Mouse (Mus musculus): ENCODE measurements around the gene Stmn3. TPM values are rescaled to one million over a fixed set of nuclear protein-coding genes. Genes with fewer than 3 reads are reported as not detected.
A peak's percentile ranks its signal among the peaks of the same experiment; 100 is the strongest.
"Not testable (repeated sequence)": the region's sequence is repeated elsewhere in the genome, so short reads cannot be mapped to it uniquely, and the experiment has no call there.

The Stmn3 gene
- polyA plus RNA-seq, 1 experiment from 2014 or later, result 3.6 TPM

GRCm38 (mm10) chr2:181307144-181307804, 7.0 kb downstream of the Stmn3 start:
- peaks cover 47% of the 10 kb centered on the region for H3K27me3 ChIP-seq (ENCODE audit: control insufficient read depth, insufficient read depth, low read length)
- ATAC-seq (ENCODE audit: insufficient number of reproducible peaks, insufficient read depth, low FRiP score, low read depth), result no peak
- WGBS, result 10% methylated on average over 30 of the region's 30 CpGs
- no peaks in the 10 kb centered on the region for H3K36me3 ChIP-seq (ENCODE audit: control insufficient read depth, insufficient read depth, low read length)
- no peak overlapping the region for H3K9ac ChIP-seq (ENCODE audit: low read length)
- H3K4me2 ChIP-seq (ENCODE audit: low read length), result peak overlapping the region; percentile 7; the same call in 1 of the 2 replicates
- H3K9me3 ChIP-seq (ENCODE audit: control insufficient read depth, low read length), result no peaks in the 10 kb centered on the region
- H3K4me1 ChIP-seq (ENCODE audit: control insufficient read depth in 2 of 2, insufficient read depth in 2 of 2, low read length in 2 of 2), result no peaks in the 10 kb centered on the region
- peak overlapping the region in 1 of 2 experiments; percentile 3; a peak in 1 of 4 replicates for H3K4me3 ChIP-seq (ENCODE audit: control insufficient read depth in 1 of 2, insufficient read depth in 1 of 2, low read depth in 1 of 2, low read length in 2 of 2)
- no peak overlapping the region for H3K27ac ChIP-seq (replicated peaks in 1 of 2; ENCODE audit: control insufficient read depth in 1 of 2, insufficient read depth in 1 of 2, low read depth in 2 of 2, low read length in 2 of 2)

GRCm38 (mm10) chr2:181304944-181305343, 9.4 kb downstream of the Stmn3 start:
- no peak overlapping the region for H3K27ac ChIP-seq (replicated peaks in 1 of 2; ENCODE audit: control insufficient read depth in 1 of 2, insufficient read depth in 1 of 2, low read depth in 2 of 2, low read length in 2 of 2)
- ATAC-seq (ENCODE audit: insufficient number of reproducible peaks, insufficient read depth, low FRiP score, low read depth), result no peak
- 0 out of 2 replicates have a peak, but pooled peaks cover 4% of the 10 kb centered on the region for H3K9me3 ChIP-seq (ENCODE audit: control insufficient read depth, low read length)
- H3K36me3 ChIP-seq (ENCODE audit: control insufficient read depth, insufficient read depth, low read length), result peaks cover 16% of the 10 kb centered on the region
- H3K4me1 ChIP-seq (ENCODE audit: control insufficient read depth in 2 of 2, insufficient read depth in 2 of 2, low read length in 2 of 2), result no peaks in the 10 kb centered on the region
- peaks cover 31% of the 10 kb centered on the region for H3K27me3 ChIP-seq (ENCODE audit: control insufficient read depth, insufficient read depth, low read length)
- WGBS, result 94% methylated on average over 1 of the region's 1 CpGs
- no peak overlapping the region for H3K4me3 ChIP-seq (ENCODE audit: control insufficient read depth in 1 of 2, insufficient read depth in 1 of 2, low read depth in 1 of 2, low read length in 2 of 2)
- H3K9ac ChIP-seq (ENCODE audit: low read length), result no peak overlapping the region
- no peak overlapping the region for H3K4me2 ChIP-seq (ENCODE audit: low read length)

GRCm38 (mm10) chr2:181302041-181302440, 12.3 kb downstream of the Stmn3 start:
- Histone ChIP-seq H3K4me1 (ENCODE audit: control insufficient read depth in 2 of 2, insufficient read depth in 2 of 2, low read length in 2 of 2) (no peaks in the 10 kb centered on the region), H3K27me3 (ENCODE audit: control insufficient read depth, insufficient read depth, low read length) (peaks cover 21% of the 10 kb centered on the region), H3K9me3 (ENCODE audit: control insufficient read depth, low read length) (0 out of 2 replicates have a peak, but pooled peaks cover 4% of the 10 kb centered on the region), H3K36me3 (ENCODE audit: control insufficient read depth, insufficient read depth, low read length) (peaks cover 21% of the 10 kb centered on the region), H3K4me3 (ENCODE audit: control insufficient read depth in 1 of 2, insufficient read depth in 1 of 2, low read depth in 1 of 2, low read length in 2 of 2) (no peak overlapping the region), H3K9ac (ENCODE audit: low read length) (no peak overlapping the region), H3K27ac (replicated peaks in 1 of 2; ENCODE audit: control insufficient read depth in 1 of 2, insufficient read depth in 1 of 2, low read depth in 2 of 2, low read length in 2 of 2) (no peak overlapping the region), H3K4me2 (ENCODE audit: low read length) (no peak overlapping the region)
- WGBS, result 18% methylated on average over 3 of the region's 3 CpGs
- no peak for ATAC-seq (ENCODE audit: insufficient number of reproducible peaks, insufficient read depth, low FRiP score, low read depth)

GRCm38 (mm10) chr2:181290937-181291336, 23.4 kb downstream of the Stmn3 start:
- WGBS, result 74% methylated on average over 1 of the region's 1 CpGs
- Histone ChIP-seq H3K27me3 (ENCODE audit: control insufficient read depth, insufficient read depth, low read length) (no peaks in the 10 kb centered on the region), H3K9me3 (ENCODE audit: control insufficient read depth, low read length) (no peaks in the 10 kb centered on the region), H3K27ac (replicated peaks in 1 of 2; ENCODE audit: control insufficient read depth in 1 of 2, insufficient read depth in 1 of 2, low read depth in 2 of 2, low read length in 2 of 2) (no peak overlapping the region), H3K4me3 (ENCODE audit: control insufficient read depth in 1 of 2, insufficient read depth in 1 of 2, low read depth in 1 of 2, low read length in 2 of 2) (no peak overlapping the region), H3K9ac (ENCODE audit: low read length) (no peak overlapping the region), H3K36me3 (ENCODE audit: control insufficient read depth, insufficient read depth, low read length) (peaks cover 9% of the 10 kb centered on the region; the same call in 1 of the 2 replicates), H3K4me2 (ENCODE audit: low read length) (no peak overlapping the region), H3K4me1 (ENCODE audit: control insufficient read depth in 2 of 2, insufficient read depth in 2 of 2, low read length in 2 of 2) (peaks cover 2 to 15% of the 10 kb centered on the region in 2 experiments; a peak in 3 of 4 replicates)
- ATAC-seq (ENCODE audit: insufficient number of reproducible peaks, insufficient read depth, low FRiP score, low read depth), result no peak

- Histone ChIP-seq H3K4me3 (ENCODE audit: control insufficient read depth in 1 of 2, insufficient read depth in 1 of 2, low read depth in 1 of 2, low read length in 2 of 2) (peak overlapping the region; percentile 41 to 53; a peak in 3 of 4 replicates), H3K9ac (ENCODE audit: low read length) (peak overlapping the region; percentile 84), H3K36me3 (ENCODE audit: control insufficient read depth, insufficient read depth, low read length) (peaks cover 6% of the 10 kb centered on the region; the same call in 1 of the 2 replicates), H3K9me3 (ENCODE audit: control insufficient read depth, low read length) (no peaks in the 10 kb centered on the region), H3K4me1 (ENCODE audit: control insufficient read depth in 2 of 2, insufficient read depth in 2 of 2, low read length in 2 of 2) (peaks cover 2 to 15% of the 10 kb centered on the region in 2 experiments; a peak in 3 of 4 replicates), H3K27me3 (ENCODE audit: control insufficient read depth, insufficient read depth, low read length) (no peaks in the 10 kb centered on the region), H3K4me2 (ENCODE audit: low read length) (peak overlapping the region; percentile 78), H3K27ac (replicated peaks in 1 of 2; ENCODE audit: control insufficient read depth in 1 of 2, insufficient read depth in 1 of 2, low read depth in 2 of 2, low read length in 2 of 2) (no peak overlapping the region)
- 72% methylated on average over 3 of the region's 3 CpGs for WGBS
- ATAC-seq (ENCODE audit: insufficient number of reproducible peaks, insufficient read depth, low FRiP score, low read depth), result no peak
These were observed 25.6 kb downstream of the Stmn3 start for GRCm38 (mm10) chr2:181288691-181289090.

- WGBS, result 1% methylated on average over 37 of the region's 38 CpGs
- H3K27me3 ChIP-seq (ENCODE audit: control insufficient read depth, insufficient read depth, low read length); H3K9me3 ChIP-seq (ENCODE audit: control insufficient read depth, low read length): not testable (repeated sequence)
- Histone ChIP-seq H3K27ac (replicated peaks in 1 of 2; ENCODE audit: control insufficient read depth in 1 of 2, insufficient read depth in 1 of 2, low read depth in 2 of 2, low read length in 2 of 2) (peak within 1 kb of the TSS; percentile 79 to 92), H3K4me2 (ENCODE audit: low read length) (peak within 1 kb of the TSS; percentile 78), H3K9ac (ENCODE audit: low read length) (peak within 1 kb of the TSS; percentile 84), H3K4me1 (ENCODE audit: control insufficient read depth in 2 of 2, insufficient read depth in 2 of 2, low read length in 2 of 2) (peaks cover 2 to 15% of the 10 kb centered on the region in 2 experiments; a peak in 3 of 4 replicates), H3K36me3 (ENCODE audit: control insufficient read depth, insufficient read depth, low read length) (peaks cover 11% of the 10 kb centered on the region; the same call in 1 of the 2 replicates), H3K4me3 (ENCODE audit: control insufficient read depth in 1 of 2, insufficient read depth in 1 of 2, low read depth in 1 of 2, low read length in 2 of 2) (peak within 1 kb of the TSS; percentile 53 to 60)
- ATAC-seq (ENCODE audit: insufficient number of reproducible peaks, insufficient read depth, low FRiP score, low read depth), result peak; percentile 95
These were observed 26.3 kb downstream of the Stmn3 start, which contains the start of gene Gmeb2 for GRCm38 (mm10) chr2:181287958-181288350. Gmeb2 (minus strand) TSS chr2:181288035.

- ATAC-seq (ENCODE audit: insufficient number of reproducible peaks, insufficient read depth, low FRiP score, low read depth), result peak; percentile 80
- H3K9ac ChIP-seq (ENCODE audit: low read length), result peak overlapping the region; percentile 84
- WGBS, result 1% methylated on average over 38 of the region's 71 CpGs
- peak overlapping the region; percentile 79 to 92 for H3K27ac ChIP-seq (replicated peaks in 1 of 2; ENCODE audit: control insufficient read depth in 1 of 2, insufficient read depth in 1 of 2, low read depth in 2 of 2, low read length in 2 of 2)
- peaks cover 2 to 15% of the 10 kb centered on the region in 2 experiments; a peak in 3 of 4 replicates for H3K4me1 ChIP-seq (ENCODE audit: control insufficient read depth in 2 of 2, insufficient read depth in 2 of 2, low read length in 2 of 2)
- H3K4me3 ChIP-seq (ENCODE audit: control insufficient read depth in 1 of 2, insufficient read depth in 1 of 2, low read depth in 1 of 2, low read length in 2 of 2), result peak overlapping the region; percentile 53 to 60
- H3K4me2 ChIP-seq (ENCODE audit: low read length), result peak overlapping the region; percentile 70
- H3K9me3 ChIP-seq (ENCODE audit: control insufficient read depth, low read length), result no peaks in the 10 kb centered on the region
- H3K36me3 ChIP-seq (ENCODE audit: control insufficient read depth, insufficient read depth, low read length), result peaks cover 13% of the 10 kb centered on the region
- H3K27me3 ChIP-seq (ENCODE audit: control insufficient read depth, insufficient read depth, low read length), result no peaks in the 10 kb centered on the region
These were observed 26.9 kb downstream of the Stmn3 start for GRCm38 (mm10) chr2:181287338-181287957.

All from heart, embryonic 14.5 days (tissue).